Mouse (Mus musculus) lung, adult 2 months (tissue): Measurements from ENCODE around the gene Siae.

ENCODE experiments used
- CTCF ChIP-seq: fragments of 200-500 bp; IDR thresholded peaks from 2 replicates; pipeline ENCODE4 v1.5.1; 2011; ENCODE audit warnings: mild to moderate bottlenecking, low read length, control low read depth; ENCODE audit not compliant: insufficient read depth
- POLR2A ChIP-seq: fragments of 200-500 bp; IDR thresholded peaks from 2 replicates; pipeline ENCODE4 v1.6.1; 2011; ENCODE audit warnings: low read depth, mild to moderate bottlenecking, control low read depth, low read length, borderline replicate concordance; ENCODE audit errors: extremely low read depth

- TF ChIP-seq POLR2A (no peak), CTCF (no peak)
Observed at GRCm38 (mm10) chr9:37551751-37552531, 3.6 kb upstream of the Siae start.
